Mouse (Mus musculus) adrenal gland, postnatal 14 days (tissue): Measurements from ENCODE around the gene Megf11. TPM values are rescaled to one million over a fixed set of nuclear protein-coding genes. Genes with fewer than 3 reads are reported as not detected.

ENCODE experiments used
- microRNA-seq, 2 experiments: library from miRNA; unstranded; fragments of <30 nt; microRNA quantifications; one replicate each; pipeline ENCODE4 v1.2.0; 2021
- total RNA-seq: library from RNA; stranded (reverse); gene quantifications from 2 replicates; pipeline ENCODE4 v1.2.3, GENCODE M21; 2021

Megf11 gene
- total RNA-seq, 1 experiment from 2014 or later = 1.0 TPM

Small RNAs within 50 kb of the gene (microRNA-seq; reads per million reads assigned to microRNA genes)
- 0 reads per million in 2 experiments for gene Gm47308

Other genes starting within 250 kb of the Megf11 start
- 6.3 and 7.0 TPM in 2 replicates for gene Zwilch, start 212.5 kb upstream of the Megf11 start, total RNA-seq
- 872 and 1,008 TPM in 2 replicates for gene Rpl4, start 212.3 kb upstream of the Megf11 start, total RNA-seq
- 20.4 and 22.9 TPM in 2 replicates for gene Snapc5, start 206.4 kb upstream of the Megf11 start, total RNA-seq
- gene Uchl4, start 150.4 kb upstream of the Megf11 start, total RNA-seq = 1.5 and 3.0 TPM in 2 replicates
- gene Map2k1, start 132.0 kb upstream of the Megf11 start, total RNA-seq = 55.4 and 58.9 TPM in 2 replicates
- 29.8 and 32.3 TPM in 2 replicates for gene Tipin, start 104.0 kb upstream of the Megf11 start, total RNA-seq
- 16.8 and 20.1 TPM in 2 replicates for gene Dis3l, start 44.3 kb upstream of the Megf11 start, total RNA-seq